Mouse (Mus musculus) kidney, adult 2 months (tissue): ENCODE data around the gene Il11ra1. TPM values are rescaled to one million over a fixed set of nuclear protein-coding genes. Genes with fewer than 3 reads are reported as not detected.
A peak's percentile ranks its signal among the peaks of the same experiment; 100 is the strongest.

Experiments
- DNase-seq: peaks from one replicate; pipeline ENCODE4 v3.0.0; 2021
- H3K27ac ChIP-seq: fragments of 200-500 bp; 2 replicates; pipeline ENCODE4 v1.5.1; 2012; ENCODE audit warnings: low read depth, low read length, control low read depth, inconsistent platforms; ENCODE audit not compliant: insufficient read depth
- H3K27me3 ChIP-seq: fragments of 200-500 bp; replicated peaks from 2 replicates; pipeline ENCODE4 v1.6.1; 2012; ENCODE audit warnings: mild to moderate bottlenecking, moderate library complexity, low read length, inconsistent platforms; ENCODE audit not compliant: control insufficient read depth, insufficient read depth
- H3K36me3 ChIP-seq: fragments of 200-500 bp; 2 replicates; pipeline ENCODE4 v1.6.1; 2012; ENCODE audit warnings: mild to moderate bottlenecking, moderate library complexity, low read length, inconsistent platforms; ENCODE audit not compliant: control insufficient read depth, insufficient read depth
- H3K4me1 ChIP-seq: fragments of 200-500 bp; 2 replicates; pipeline ENCODE4 v1.6.1; 2011; ENCODE audit warnings: low read length; ENCODE audit not compliant: control insufficient read depth, insufficient read depth
- H3K4me3 ChIP-seq: fragments of 200-500 bp; 2 replicates; pipeline ENCODE4 v1.5.1; 2011; ENCODE audit warnings: mild to moderate bottlenecking, low read depth, low read length, control low read depth; ENCODE audit not compliant: insufficient read depth
- CTCF ChIP-seq: fragments of 200-500 bp; conservative IDR thresholded peaks from 2 replicates; pipeline ENCODE4 v1.5.1; 2011; ENCODE audit warnings: low read depth, mild to moderate bottlenecking, control low read depth, low read length, moderate library complexity, mixed read lengths; ENCODE audit not compliant: insufficient read depth, insufficient read length
- POLR2A ChIP-seq: fragments of 200-500 bp; IDR thresholded peaks from one replicate; pipeline ENCODE4 v1.6.1; 2011; ENCODE audit warnings: low read depth, low read length, control low read depth
- WGBS: fragments of 180-500 bp; shearing (Covaris S2); methylation state at CpG from one replicate; pipeline ENCODE4 v1.1.7; 2018; 5-methylcytosine and 5-hydroxymethylcytosine counted together
- polyA plus RNA-seq: library from polyadenylated mRNA; depleted of rRNA; stranded (reverse); fragments of >200 nt; gene quantifications from 2 replicates; pipeline ENCODE4 v1.2.3, GENCODE M21; 2012

Gene Il11ra1
- polyA plus RNA-seq, 1 experiment = 125 TPM

DNA sequence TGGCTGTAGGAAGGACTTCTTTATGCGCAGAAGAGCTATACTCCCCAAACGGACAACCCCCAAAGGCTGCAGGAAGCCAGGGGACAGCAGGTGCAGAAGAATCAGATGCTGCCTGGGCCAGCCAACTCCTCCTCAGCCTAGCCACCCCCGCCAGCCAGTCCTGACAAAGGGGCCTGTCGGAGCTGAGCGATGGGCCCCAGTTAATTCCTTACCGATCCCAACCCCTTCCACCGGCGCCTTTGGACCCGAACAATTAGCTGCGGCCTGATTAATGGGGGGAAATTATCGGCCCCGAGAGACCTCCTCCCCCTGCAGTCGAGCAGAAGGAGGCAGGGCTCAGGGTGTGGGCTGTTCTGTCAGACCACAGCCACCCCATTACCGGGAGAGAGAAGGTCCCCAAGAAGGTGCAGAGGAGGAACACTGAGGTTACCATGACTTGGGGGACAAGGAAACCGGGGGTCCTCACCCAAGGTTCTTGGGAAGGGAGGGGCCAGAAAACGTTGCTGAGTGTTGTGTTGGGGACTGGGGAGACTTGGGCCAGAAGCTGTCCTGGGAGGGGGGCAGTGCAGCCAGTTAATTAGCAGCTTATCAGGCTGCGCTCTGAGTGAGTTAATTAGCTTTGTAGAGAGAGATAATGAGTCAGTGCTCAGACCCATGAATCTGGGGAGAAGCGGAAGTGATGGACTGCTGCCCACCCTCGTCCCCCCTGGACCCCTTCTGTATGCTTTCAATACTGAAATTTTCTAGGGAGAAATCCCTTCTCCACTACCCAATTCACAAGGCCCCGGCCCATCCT lies 27.2 kb downstream of the Il11ra1 start:
- Histone ChIP-seq H3K36me3 (no peaks in the 10 kb centered on the region), H3K27ac (no peak overlapping the region), H3K4me1 (peaks cover 1% of the 10 kb centered on the region; the same call in 1 of the 2 replicates), H3K27me3 (peaks cover 5% of the 10 kb centered on the region), H3K4me3 (no peak overlapping the region)
- DNase-seq = no peak
- TF ChIP-seq CTCF (no peak), POLR2A (no peak)
- 28% methylated on average over 20 of the region's 20 CpGs for WGBS

GRCm38 (mm10) chr4:41731052-41731765 lies 31.4 kb downstream of the Il11ra1 start, which contains the start of gene Arid3c:
Arid3c (minus strand) TSS chr4:41731142.
- 2% methylated on average over 50 of the region's 50 CpGs for WGBS
- TF ChIP-seq POLR2A (no peak), CTCF (no peak)
- Histone ChIP-seq H3K27me3 (peaks cover 5% of the 10 kb centered on the region), H3K4me3 (0 out of 2 replicates have a peak within 1 kb of the TSS, but pooled peaks have one; percentile 9), H3K36me3 (no peaks in the 10 kb centered on the region), H3K4me1 (no peaks in the 10 kb centered on the region), H3K27ac (no peak within 1 kb of the TSS)
- DNase-seq = no peak

DNA sequence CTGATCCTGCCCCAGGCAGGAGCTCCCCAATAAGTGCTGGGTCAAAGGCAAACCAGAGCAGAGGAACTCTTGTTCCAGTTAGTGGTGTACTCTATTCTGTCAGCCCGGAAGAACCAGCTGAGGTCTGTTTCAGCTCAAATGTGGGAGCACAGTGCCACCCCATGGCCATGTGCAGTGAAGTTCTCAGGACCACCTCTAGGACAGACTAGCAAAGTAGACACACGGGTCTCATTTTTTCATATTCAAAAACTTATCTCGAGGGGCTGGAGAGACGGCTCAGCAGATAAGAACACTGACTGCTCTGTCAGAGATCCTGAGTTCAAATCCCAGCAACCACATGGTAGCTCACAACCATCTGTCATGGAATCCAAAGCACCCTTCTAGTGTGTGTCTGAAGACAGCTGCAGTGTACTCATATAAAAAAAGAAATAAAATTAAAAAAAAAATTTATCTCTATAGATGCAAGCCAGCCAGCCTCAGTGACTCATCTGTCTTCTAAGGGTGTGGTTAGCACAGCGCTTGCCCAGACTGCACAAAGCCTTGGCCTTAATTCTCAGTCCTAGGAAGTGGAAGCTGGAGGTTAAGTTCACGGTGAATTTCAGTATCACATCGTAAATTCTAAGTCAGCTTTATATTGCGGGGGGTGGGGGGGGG lies 37.9 kb downstream of the Il11ra1 start:
- WGBS = 31% methylated on average over 8 of the region's 8 CpGs
- no peak overlapping the region for H3K27ac ChIP-seq
- no peak overlapping the region for H3K4me3 ChIP-seq
- H3K27me3 ChIP-seq = no peaks in the 10 kb centered on the region
- H3K4me1 ChIP-seq = peaks cover 4% of the 10 kb centered on the region; the same call in 1 of the 2 replicates
- H3K36me3 ChIP-seq = no peaks in the 10 kb centered on the region
- TF ChIP-seq POLR2A (no peak), CTCF (peak; percentile 96)
- peak; percentile 83 for DNase-seq

- no peaks in the 10 kb centered on the region for H3K27me3 ChIP-seq
- H3K27ac ChIP-seq = no peak overlapping the region
- TF ChIP-seq CTCF = no peak
- no peak for TF ChIP-seq POLR2A
- no peaks in the 10 kb centered on the region for H3K36me3 ChIP-seq
- DNase-seq = no peak
- no peak overlapping the region for H3K4me3 ChIP-seq
- H3K4me1 ChIP-seq = peaks cover 4% of the 10 kb centered on the region; the same call in 1 of the 2 replicates
- 85% methylated on average over 1 of the region's 1 CpGs for WGBS
Measured at GRCm38 (mm10) chr4:41738256-41738603, 38.4 kb downstream of the Il11ra1 start.

- WGBS = 97% methylated on average over 13 of the region's 13 CpGs
- Histone ChIP-seq H3K27me3 (no peaks in the 10 kb centered on the region), H3K4me1 (peaks cover 4% of the 10 kb centered on the region; the same call in 1 of the 2 replicates), H3K27ac (no peak overlapping the region), H3K36me3 (no peaks in the 10 kb centered on the region), H3K4me3 (no peak overlapping the region)
- TF ChIP-seq CTCF (no peak), POLR2A (no peak)
- no peak for DNase-seq
Measured at GRCm38 (mm10) chr4:41739260-41739659, 39.5 kb downstream of the Il11ra1 start.

- no peak for TF ChIP-seq POLR2A
- TF ChIP-seq CTCF = 0 out of 2 replicates have a peak, but pooled peaks have one; percentile 5
- DNase-seq = no peak
- H3K27ac ChIP-seq = peak overlapping the region; percentile 94
Measured at GRCm38 (mm10) chr4:41740380-41741157, 40.8 kb downstream of the Il11ra1 start.

More at GRCm38 (mm10) chr4:41740380-41741157, 40.8 kb downstream of the Il11ra1 start:
- Histone ChIP-seq H3K4me3 (peak overlapping the region; percentile 97), H3K27me3 (no peaks in the 10 kb centered on the region), H3K4me1 (peaks cover 4% of the 10 kb centered on the region; the same call in 1 of the 2 replicates), H3K36me3 (no peaks in the 10 kb centered on the region)
- 1% methylated on average over 48 of the region's 48 CpGs for WGBS
